Mouse (Mus musculus): ENCODE data around the gene Adamts14.

Adamts14 gene

GRCm38 (mm10) chr10:61147157-61148040, 125.8 kb downstream of the Adamts14 start, which contains the start of gene Sgpl1:
TSS of gene Sgpl1 (minus strand) at chr10:61147703.
- intact Hi-C loops (cut with DNase I): no loop called here

Data from adrenal gland (tissue).